Mouse (Mus musculus): ENCODE measurements at regions not wholly inside any gene's neighbourhood (a gene's known extent, or its start where the extent isn't known, plus 50 kb on each side); places are given as distances from the start of the nearest gene placed in this dataset.

- DNase-seq (ENCODE audit: low spot score): no peak
Measured at GRCm38 (mm10) chr9:87964508-87964907, 233.4 kb upstream of the Tbx18 start.

- DNase-seq (ENCODE audit: low spot score): no peak
Measured at GRCm38 (mm10) chr9:87965103-87965780, 234.2 kb upstream of the Tbx18 start.

- DNase-seq (ENCODE audit: low spot score): no peak
Measured at GRCm38 (mm10) chr9:87968190-87969082, 237.4 kb upstream of the Tbx18 start.

GRCm38 (mm10) chr9:87970586-87970985, 239.5 kb upstream of the Tbx18 start:
- no peak for DNase-seq (ENCODE audit: low spot score)

- DNase-seq (ENCODE audit: low spot score): no peak
Measured at GRCm38 (mm10) chr9:87971791-87972190, 240.7 kb upstream of the Tbx18 start.

- DNase-seq (ENCODE audit: low spot score): peak; percentile 15
Measured at GRCm38 (mm10) chr9:87973531-87973930, 242.5 kb upstream of the Tbx18 start.

- no peak for DNase-seq (ENCODE audit: low spot score)
Measured at GRCm38 (mm10) chr9:87984910-87985309, 253.8 kb upstream of the Tbx18 start.

- no peak for DNase-seq (ENCODE audit: low spot score)
Measured at GRCm38 (mm10) chr9:87985439-87985838, 254.4 kb upstream of the Tbx18 start.

GRCm38 (mm10) chr9:88005945-88006700, 275.1 kb upstream of the Tbx18 start:
- DNase-seq (ENCODE audit: low spot score): no peak

GRCm38 (mm10) chr9:88023752-88024151, 292.7 kb upstream of the Tbx18 start:
- DNase-seq (ENCODE audit: low spot score): no peak

- DNase-seq (ENCODE audit: low spot score): no peak
Measured at GRCm38 (mm10) chr9:88025936-88026335, 294.9 kb upstream of the Tbx18 start.

- no peak for DNase-seq (ENCODE audit: low spot score)
Measured at GRCm38 (mm10) chr9:88030509-88031148, 296.4 kb upstream of the Nt5e start.

GRCm38 (mm10) chr9:88037560-88037959, 289.4 kb upstream of the Nt5e start:
- no peak for DNase-seq (ENCODE audit: low spot score)

GRCm38 (mm10) chr9:88049270-88049669, 277.7 kb upstream of the Nt5e start:
- DNase-seq (ENCODE audit: low spot score): no peak

- no peak for DNase-seq (ENCODE audit: low spot score)
Measured at GRCm38 (mm10) chr9:88049792-88050191, 277.2 kb upstream of the Nt5e start.

- DNase-seq (ENCODE audit: low spot score): no peak
Measured at GRCm38 (mm10) chr9:88058551-88058950, 268.4 kb upstream of the Nt5e start.

- DNase-seq (ENCODE audit: low spot score): no peak
Measured at GRCm38 (mm10) chr9:88059005-88059404, 268.0 kb upstream of the Nt5e start.

GRCm38 (mm10) chr9:88063973-88064676, 262.9 kb upstream of the Nt5e start:
- no peak for DNase-seq (ENCODE audit: low spot score)

- no peak for DNase-seq (ENCODE audit: low spot score)
Measured at GRCm38 (mm10) chr9:88065057-88065456, 261.9 kb upstream of the Nt5e start.

GRCm38 (mm10) chr9:88065777-88066176, 261.2 kb upstream of the Nt5e start:
- DNase-seq (ENCODE audit: low spot score): no peak

- DNase-seq (ENCODE audit: low spot score): no peak
Measured at GRCm38 (mm10) chr9:88068322-88068721, 258.7 kb upstream of the Nt5e start.
